Mouse (Mus musculus) urinary bladder, postnatal 14 days (tissue): Measurements from ENCODE around the gene Ube2q1.
A peak's percentile ranks its signal among the peaks of the same experiment; 100 is the strongest.
"Not testable (repeated sequence)": the region's sequence is repeated elsewhere in the genome, so short reads cannot be mapped to it uniquely, and the experiment has no call there.

ENCODE experiments used
- DNase-seq: peaks from one replicate; pipeline ENCODE4 v3.0.0; 2021; ENCODE audit warnings: low spot score

The Ube2q1 gene

DNA sequence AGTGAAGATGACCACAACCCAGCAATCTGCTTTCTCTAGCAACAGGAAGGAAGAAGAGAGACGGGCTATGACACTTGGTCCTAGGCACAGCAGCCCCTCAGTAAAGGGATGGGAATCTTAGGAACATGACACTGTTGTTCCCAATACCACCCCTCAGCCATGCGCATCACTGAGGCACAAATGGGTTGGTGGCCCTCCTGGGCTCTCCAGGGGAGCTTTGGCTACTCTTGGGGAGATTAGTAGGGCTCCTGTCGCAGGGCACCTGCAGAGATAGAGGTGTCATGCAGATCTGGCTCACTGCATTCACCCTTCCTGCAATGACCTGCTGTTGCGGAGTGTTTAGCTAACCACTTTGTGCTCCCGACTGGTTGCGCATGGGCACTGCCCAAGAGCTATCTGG lies 12.9 kb downstream of the Ube2q1 start:
- no peak for DNase-seq

DNA sequence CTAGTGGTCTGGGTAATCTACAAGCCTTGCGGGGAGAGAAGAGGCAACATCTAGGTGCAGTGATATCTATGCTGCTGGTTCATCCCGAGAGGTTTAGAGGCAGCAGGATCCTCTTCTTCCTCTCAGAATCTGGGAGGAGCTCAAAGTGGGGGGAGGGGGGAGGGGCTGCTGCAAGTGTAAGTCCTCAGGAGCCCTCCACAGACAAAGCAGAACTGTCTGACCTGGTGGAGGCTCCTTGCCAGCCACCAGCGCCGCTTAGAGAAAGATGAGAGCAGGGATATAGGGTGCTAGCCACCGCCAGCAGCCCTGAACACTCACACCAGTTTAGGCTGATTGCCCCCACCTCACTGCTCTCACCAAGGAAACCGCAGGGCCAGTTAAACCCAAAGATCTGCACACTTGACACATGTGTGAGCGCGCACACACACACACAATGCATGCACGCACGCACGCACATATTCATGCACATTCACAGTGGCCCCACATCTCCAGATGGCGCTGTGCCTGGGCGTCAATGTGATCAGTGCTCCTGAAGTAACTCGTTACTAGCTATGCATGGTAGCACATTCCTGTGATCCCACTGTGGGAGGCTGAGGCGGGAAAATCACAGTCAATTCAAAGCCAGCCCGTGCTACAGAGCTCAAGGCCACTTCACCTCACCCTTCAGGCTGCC lies 15.4 kb downstream of the Ube2q1 start:
- DNase-seq: no peak

- no peak for DNase-seq
These were observed 21.2 kb downstream of the Ube2q1 start for GRCm38 (mm10) chr3:89794616-89795015.

GRCm38 (mm10) chr3:89795746-89796145 lies 22.3 kb downstream of the Ube2q1 start:
- DNase-seq: no peak

DNA sequence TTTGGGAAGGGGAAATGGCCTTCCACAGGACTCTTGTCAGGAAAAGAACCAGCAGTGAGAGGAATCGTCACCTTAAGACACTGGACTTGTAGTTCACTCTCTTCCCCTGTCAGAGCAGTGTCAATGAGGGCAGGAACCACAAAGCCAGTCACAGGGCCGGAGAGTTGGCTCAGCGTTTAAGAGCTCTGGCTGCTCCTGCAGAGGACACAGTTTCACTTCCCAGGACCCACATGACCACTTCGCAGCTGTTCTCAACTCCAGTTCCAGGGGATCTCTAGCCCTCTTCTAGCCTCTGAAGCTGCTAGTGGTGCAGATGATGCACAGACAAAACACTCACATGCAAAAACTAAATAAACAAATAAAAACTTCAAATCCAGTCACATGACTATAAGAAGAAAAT lies 22.9 kb downstream of the Ube2q1 start:
- no peak for DNase-seq

DNA sequence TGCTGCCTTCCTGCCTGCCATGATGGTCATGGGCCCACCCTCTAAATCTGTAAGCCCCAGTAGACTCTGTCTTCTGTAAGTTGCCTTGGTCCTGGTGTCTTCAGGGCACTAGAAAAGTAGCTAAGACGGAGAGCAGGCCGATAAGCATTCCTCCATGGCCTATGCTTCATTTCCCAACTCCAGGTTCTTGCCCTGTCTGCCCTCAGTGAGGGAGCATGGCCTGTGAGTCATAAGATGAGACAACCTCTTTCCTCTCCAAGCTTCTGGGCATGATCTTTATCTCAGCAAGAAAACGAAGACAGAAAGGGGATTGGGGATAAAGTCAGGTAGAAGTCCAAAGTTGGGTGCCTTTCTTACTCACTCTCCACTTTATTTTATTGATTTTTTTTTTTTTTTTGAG lies 25.1 kb downstream of the Ube2q1 start:
- DNase-seq: no peak

- no peak for DNase-seq
These were observed 26.1 kb downstream of the Ube2q1 start for GRCm38 (mm10) chr3:89799476-89799875.

DNA sequence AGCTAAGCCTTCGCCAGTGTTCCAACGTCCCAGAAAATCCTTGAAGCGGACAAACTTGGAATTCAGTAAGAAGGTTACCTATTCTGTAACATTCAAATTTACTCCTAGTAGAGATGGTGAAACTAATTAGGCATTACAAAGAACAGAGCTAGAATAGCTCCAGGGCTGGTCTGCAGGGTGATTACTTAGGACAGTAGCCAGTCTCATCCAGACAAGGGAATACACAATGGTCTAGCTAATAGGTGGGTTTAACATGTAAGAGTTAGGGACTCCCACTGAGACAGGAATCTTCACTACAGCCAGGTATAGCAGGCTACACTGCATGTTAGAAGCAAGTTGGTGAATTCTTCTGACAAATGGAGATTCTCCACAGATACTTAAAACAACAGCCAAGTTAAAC lies 26.7 kb downstream of the Ube2q1 start:
- DNase-seq: not testable (repeated sequence)

GRCm38 (mm10) chr3:89800774-89801506 lies 27.5 kb downstream of the Ube2q1 start:
- DNase-seq: no peak

GRCm38 (mm10) chr3:89801507-89801847 lies 28.1 kb downstream of the Ube2q1 start:
- no peak for DNase-seq

GRCm38 (mm10) chr3:89802876-89803275 lies 29.5 kb downstream of the Ube2q1 start:
- no peak for DNase-seq

- DNase-seq: no peak
These were observed 31.8 kb downstream of the Ube2q1 start for GRCm38 (mm10) chr3:89805179-89805578.

GRCm38 (mm10) chr3:89806751-89807150 lies 33.3 kb downstream of the Ube2q1 start:
- DNase-seq: no peak

GRCm38 (mm10) chr3:89807171-89807570 lies 33.8 kb downstream of the Ube2q1 start:
- DNase-seq: no peak

- DNase-seq: peak; percentile 22
These were observed 34.5 kb downstream of the Ube2q1 start for GRCm38 (mm10) chr3:89807881-89808280.

DNA sequence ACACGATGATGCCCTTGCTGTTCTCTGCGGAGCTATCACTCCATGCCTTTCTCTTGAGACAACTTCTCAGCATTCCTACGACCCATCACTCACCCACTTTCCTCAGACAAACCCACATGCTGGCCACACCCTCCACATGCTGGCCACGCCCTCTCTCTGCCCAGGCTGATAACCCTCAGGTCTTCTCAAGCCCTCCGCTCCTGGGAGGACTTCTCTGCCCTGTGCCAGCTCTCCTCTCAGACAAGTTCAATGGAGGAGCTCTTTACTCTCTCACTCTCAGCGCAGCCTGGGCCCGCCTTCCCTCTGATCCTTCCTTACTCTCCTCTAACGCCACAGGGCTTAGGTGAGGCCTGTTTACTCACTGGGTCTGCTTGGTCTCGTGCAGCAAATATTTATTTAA lies 35.2 kb downstream of the Ube2q1 start:
- no peak for DNase-seq

DNA sequence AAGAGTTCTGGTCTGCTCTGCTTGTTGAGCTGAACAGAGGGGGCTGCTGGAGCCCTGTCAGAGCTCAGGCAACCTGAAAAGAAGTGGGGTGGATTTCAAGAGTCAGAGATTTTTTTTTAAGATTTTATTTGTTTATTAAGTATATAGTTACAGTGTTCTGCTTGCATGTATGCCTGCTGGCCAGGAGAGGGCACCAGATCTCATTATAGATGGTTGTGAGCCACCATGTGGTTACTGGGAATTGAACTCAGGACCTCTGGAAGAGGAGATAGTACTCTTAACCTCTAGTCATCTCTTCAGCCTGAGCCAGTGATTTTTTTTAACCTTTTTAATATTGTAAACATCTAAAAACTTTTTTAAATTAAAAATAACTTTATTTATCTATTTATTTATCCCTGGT lies 37.4 kb downstream of the Ube2q1 start:
- no peak for DNase-seq

DNA sequence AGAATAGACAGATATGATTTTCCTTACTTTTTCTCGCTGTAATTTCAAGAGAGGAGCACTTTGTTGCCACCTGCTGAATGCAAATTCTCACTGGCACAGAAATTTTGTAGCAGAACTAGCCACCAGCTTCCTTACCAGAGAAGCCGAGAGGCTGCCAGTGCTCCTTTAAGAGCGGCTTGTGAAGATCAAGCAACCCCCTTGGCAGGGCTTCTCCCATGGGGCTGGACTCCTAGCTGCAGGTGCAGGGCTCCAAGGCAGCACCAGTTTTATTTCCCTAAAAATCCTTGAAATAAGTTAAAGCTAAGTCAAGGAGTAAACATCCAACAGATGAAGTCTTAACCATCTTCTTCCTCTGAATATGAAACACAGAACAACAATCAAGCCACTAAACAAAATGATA lies 38.8 kb downstream of the Ube2q1 start:
- DNase-seq: no peak

GRCm38 (mm10) chr3:89814051-89814450 lies 40.6 kb downstream of the Ube2q1 start:
- DNase-seq: no peak

DNA sequence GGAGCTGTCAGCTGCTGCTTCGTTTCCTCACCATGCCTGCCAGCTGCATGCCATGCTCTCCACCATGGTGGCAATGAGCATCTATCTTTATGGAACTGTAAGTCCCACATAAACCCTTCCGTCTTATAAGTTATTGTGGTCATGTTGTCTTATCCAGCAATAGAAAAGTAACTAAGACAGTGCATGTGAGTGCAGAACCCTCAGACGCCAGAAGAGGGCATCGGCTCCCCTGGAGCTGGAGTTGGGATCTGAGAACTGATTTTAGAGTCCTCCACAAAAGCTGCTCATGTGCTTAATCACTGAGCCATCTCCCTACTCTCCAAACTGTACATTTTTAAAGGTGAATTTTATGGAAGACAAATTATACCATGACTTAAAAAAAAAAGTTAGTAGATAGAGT lies 43.6 kb downstream of the Ube2q1 start:
- DNase-seq: peak; percentile 52

DNA sequence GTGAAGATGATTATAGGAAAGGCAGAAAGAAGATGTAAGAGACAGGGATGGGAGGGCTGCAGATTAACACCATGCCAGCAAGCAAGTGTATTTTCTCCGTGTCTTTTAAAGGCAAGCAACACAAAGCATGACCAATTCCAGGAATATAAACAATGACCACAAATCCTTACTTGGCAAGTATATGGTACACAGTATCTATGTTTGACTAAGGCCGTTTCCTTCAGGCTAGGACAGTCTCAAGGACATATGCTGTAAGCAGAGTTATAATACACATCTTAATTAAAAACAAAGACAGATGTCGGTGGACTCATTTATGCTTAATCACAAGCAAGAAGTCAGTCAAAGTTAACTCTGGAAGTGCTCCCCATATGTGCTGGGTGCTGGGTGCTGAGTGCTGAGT lies 45.2 kb downstream of the Ube2q1 start:
- no peak for DNase-seq

DNA sequence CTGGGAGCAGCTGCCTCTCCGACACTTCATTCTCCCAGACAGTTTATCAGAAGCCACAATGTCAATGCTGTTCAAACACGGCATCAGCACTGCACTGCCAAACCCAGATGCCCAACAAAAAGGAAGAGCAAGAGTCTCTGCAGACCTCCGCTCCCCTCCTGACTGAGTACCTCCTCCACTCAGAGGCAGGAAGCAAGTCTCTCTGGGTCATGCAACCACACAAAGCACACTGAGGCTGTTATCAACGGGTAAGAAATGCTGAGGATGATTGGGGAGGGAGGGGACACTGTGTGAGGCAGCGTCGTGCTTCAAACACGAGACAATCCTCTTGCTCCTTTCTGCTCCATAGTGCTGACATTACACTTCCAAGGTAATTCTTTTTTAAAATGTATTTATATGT lies 46.5 kb downstream of the Ube2q1 start:
- DNase-seq: no peak

- no peak for DNase-seq
These were observed 47.1 kb downstream of the Ube2q1 start for GRCm38 (mm10) chr3:89820311-89821095.
